Mouse (Mus musculus): ENCODE measurements around the gene Reps2. TPM values are rescaled to one million over a fixed set of nuclear protein-coding genes. Genes with fewer than 3 reads are reported as not detected.

Reps2 gene
- polyA plus RNA-seq, 1 experiment from 2014 or later, result 5.9 TPM

Other genes starting within 250 kb of the Reps2 start
- gene Rbbp7, start 116.8 kb upstream of the Reps2 start, polyA plus RNA-seq (2015; fragmentation: Nextera tagmentation; extraction: Ambion mirVana), result 231 and 261 TPM in 2 replicates
- gene Txlng, start 185.8 kb upstream of the Reps2 start, polyA plus RNA-seq (2015; fragmentation: Nextera tagmentation; extraction: Ambion mirVana), result 14.9 and 16.3 TPM in 2 replicates
- 31.1 and 31.2 TPM in 2 replicates for gene Syap1, start 244.8 kb upstream of the Reps2 start, polyA plus RNA-seq (2015; fragmentation: Nextera tagmentation; extraction: Ambion mirVana)

Data from forebrain, embryonic 16.5 days (tissue).